Mouse (Mus musculus) frontal cortex, adult 2 months (tissue): ENCODE measurements at regions not wholly inside any gene's neighbourhood (a gene's known extent, or its start where the extent isn't known, plus 50 kb on each side); places are given as distances from the start of the nearest gene placed in this dataset.

ENCODE experiments used
- DNase-seq, 2 experiments: peaks; one replicate each; pipeline ENCODE4 v3.0.0; 2022; ENCODE audit warnings: low spot score in 1 of 2; ENCODE audit errors: extremely low spot score in 1 of 2

- no peak for DNase-seq
Measured at GRCm38 (mm10) chr3:131914372-131914771, 170.7 kb upstream of the Dkk2 start.

GRCm38 (mm10) chr3:131914997-131915396 lies 170.1 kb upstream of the Dkk2 start:
- no peak for DNase-seq

- DNase-seq, result no peak
Measured at GRCm38 (mm10) chr3:131917734-131918534, 167.2 kb upstream of the Dkk2 start.

- peak; percentile 4 to 48 for DNase-seq
Measured at GRCm38 (mm10) chr3:131919476-131919875, 165.6 kb upstream of the Dkk2 start.

GRCm38 (mm10) chr3:131921161-131921560 lies 163.9 kb upstream of the Dkk2 start:
- DNase-seq, result no peak

- DNase-seq, result no peak
Measured at GRCm38 (mm10) chr3:131922733-131923132, 162.4 kb upstream of the Dkk2 start.

GRCm38 (mm10) chr3:131940896-131941295 lies 144.2 kb upstream of the Dkk2 start:
- no peak for DNase-seq

- no peak for DNase-seq
Measured at GRCm38 (mm10) chr3:131941961-131942753, 142.9 kb upstream of the Dkk2 start.

- DNase-seq, result no peak
Measured at GRCm38 (mm10) chr3:131943436-131943835, 141.7 kb upstream of the Dkk2 start.

- no peak for DNase-seq
Measured at GRCm38 (mm10) chr3:131955771-131956170, 129.3 kb upstream of the Dkk2 start.

GRCm38 (mm10) chr3:131960636-131961035 lies 124.5 kb upstream of the Dkk2 start:
- no peak for DNase-seq

- no peak for DNase-seq
Measured at GRCm38 (mm10) chr3:131961571-131961970, 123.5 kb upstream of the Dkk2 start.

- DNase-seq, result peak in 1 of 2 experiments; percentile 5
Measured at GRCm38 (mm10) chr3:131962870-131963269, 122.2 kb upstream of the Dkk2 start.

- DNase-seq, result no peak
Measured at GRCm38 (mm10) chr3:131964952-131965351, 120.1 kb upstream of the Dkk2 start.

- DNase-seq, result no peak
Measured at GRCm38 (mm10) chr3:131965456-131966160, 119.5 kb upstream of the Dkk2 start.

- no peak for DNase-seq
Measured at GRCm38 (mm10) chr3:131967288-131967687, 117.8 kb upstream of the Dkk2 start.

GRCm38 (mm10) chr3:131970827-131971226 lies 114.3 kb upstream of the Dkk2 start:
- DNase-seq, result no peak

GRCm38 (mm10) chr3:131975940-131976628 lies 109.0 kb upstream of the Dkk2 start:
- peak; percentile 2 to 76 for DNase-seq

- no peak for DNase-seq
Measured at GRCm38 (mm10) chr3:131983292-131983691, 101.8 kb upstream of the Dkk2 start.

- no peak for DNase-seq
Measured at GRCm38 (mm10) chr3:131998838-131999613, 86.1 kb upstream of the Dkk2 start.
